Mouse (Mus musculus) myocyte (in vitro differentiated cells): ENCODE data around the gene Znrf1.

Experiments
- CEBPB ChIP-seq: IDR thresholded peaks from 2 replicates; pipeline ENCODE4 v1.6.1; 2011; ENCODE audit warnings: mild to moderate bottlenecking, moderate library complexity; ENCODE audit not compliant: poor library complexity, insufficient read depth, severe bottlenecking
- E2F4 ChIP-seq: IDR thresholded peaks from one replicate; pipeline ENCODE4 v1.6.1; 2011; ENCODE audit warnings: mild to moderate bottlenecking, control low read depth, moderate library complexity; ENCODE audit not compliant: insufficient read depth
- MAX ChIP-seq: IDR thresholded peaks from one replicate; pipeline ENCODE4 v1.6.1; 2011; ENCODE audit warnings: low read depth, mild to moderate bottlenecking, control low read depth
- MYOD1 ChIP-seq, 3 experiments: IDR thresholded peaks; one replicate each; pipeline ENCODE4 v1.6.1; 2011; ENCODE audit warnings: control low read depth in 2 of 3, low read depth in 2 of 3, mild to moderate bottlenecking in 2 of 3, moderate library complexity in 1 of 3; ENCODE audit not compliant: insufficient read length in 2 of 3, control insufficient read depth in 1 of 3
- MYOG ChIP-seq, 3 experiments: IDR thresholded peaks; one replicate each; pipeline ENCODE4 v1.6.1; 2011; ENCODE audit warnings: control low read depth in 2 of 3, low read depth in 2 of 3, mild to moderate bottlenecking in 2 of 3; ENCODE audit not compliant: insufficient read length in 2 of 3, control insufficient read depth in 1 of 3, insufficient read depth in 1 of 3
- POLR2A ChIP-seq: IDR thresholded peaks from one replicate; pipeline ENCODE4 v1.6.1; 2011; ENCODE audit warnings: low read depth, mild to moderate bottlenecking, control low read depth, moderate library complexity; ENCODE audit not compliant: insufficient read length
- POLR2AphosphoS2 ChIP-seq: IDR thresholded peaks from one replicate; pipeline ENCODE4 v1.6.1; 2011; ENCODE audit warnings: low read depth, control low read depth; ENCODE audit not compliant: insufficient read length
- REST ChIP-seq: IDR thresholded peaks from one replicate; pipeline ENCODE4 v1.6.1; 2011; ENCODE audit warnings: mild to moderate bottlenecking, control low read depth, moderate library complexity; ENCODE audit not compliant: insufficient read depth, insufficient read length
- SRF ChIP-seq: IDR thresholded peaks from one replicate; pipeline ENCODE4 v1.6.1; 2011; ENCODE audit warnings: low read depth; ENCODE audit not compliant: control insufficient read depth, insufficient read length
- TCF12 ChIP-seq: IDR thresholded peaks from one replicate; pipeline ENCODE4 v1.6.1; 2011; ENCODE audit warnings: mild to moderate bottlenecking, control low read depth; ENCODE audit not compliant: poor library complexity, insufficient read depth, severe bottlenecking
- TCF3 ChIP-seq: IDR thresholded peaks from one replicate; pipeline ENCODE4 v1.6.1; 2011; ENCODE audit warnings: low read depth, control low read depth; ENCODE audit not compliant: insufficient read length
- USF1 ChIP-seq: IDR thresholded peaks from one replicate; pipeline ENCODE4 v1.6.1; 2011; ENCODE audit warnings: low read depth, mild to moderate bottlenecking, control low read depth, moderate library complexity

DNA sequence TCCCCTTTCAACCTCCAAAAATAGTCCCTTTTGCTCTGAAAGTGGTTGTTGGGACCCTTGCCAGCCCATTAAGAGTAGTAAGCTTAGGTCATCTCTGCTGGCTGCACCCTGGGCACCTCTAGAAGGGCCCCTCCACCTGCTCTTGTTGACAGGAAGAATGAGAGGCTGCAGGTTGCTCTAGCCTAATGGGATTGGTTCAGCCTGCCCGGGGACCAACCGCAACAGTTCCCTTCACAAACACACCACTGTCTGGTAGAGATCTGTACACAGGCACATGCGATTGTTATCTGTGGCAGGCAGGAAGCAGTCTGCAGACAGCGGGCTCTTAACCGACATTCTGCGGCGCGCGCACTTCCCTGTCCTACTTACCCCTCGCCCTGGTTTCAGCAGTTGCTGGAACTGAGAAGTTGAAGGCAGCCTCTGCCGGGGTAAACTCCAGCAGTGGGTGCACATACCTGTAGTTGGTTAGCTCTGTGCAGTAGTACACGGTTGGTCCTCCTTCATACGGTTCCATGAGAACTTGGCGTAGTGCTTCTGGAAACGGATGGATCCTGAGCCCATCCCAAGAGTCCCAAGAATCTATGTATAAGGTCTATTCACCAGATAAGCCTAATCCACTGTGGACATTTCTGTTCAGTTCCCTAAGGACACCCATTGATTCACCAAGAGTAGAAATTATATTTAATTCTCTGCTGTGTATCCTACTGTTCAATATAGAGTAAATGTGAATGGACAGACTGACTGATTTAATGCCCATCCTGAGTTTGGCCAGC is 60.0 kb downstream of the Znrf1 start:
- TF ChIP-seq E2F4, result no peak
- TF ChIP-seq MYOD1 (IDR thresholded peaks at IDR 0.05; ENCODE audit: control insufficient read depth in 1 of 3, insufficient read length in 2 of 3, low read depth in 2 of 3), result no peak
- no peak for TF ChIP-seq POLR2A
- TF ChIP-seq MAX, result no peak
- no peak for TF ChIP-seq CEBPB
- TF ChIP-seq USF1, result no peak
- no peak for TF ChIP-seq TCF12
- TF ChIP-seq REST, result no peak
- no peak for TF ChIP-seq POLR2AphosphoS2
- no peak for TF ChIP-seq MYOG (IDR thresholded peaks at IDR 0.05; ENCODE audit: control insufficient read depth in 1 of 3, insufficient read depth in 1 of 3, insufficient read length in 2 of 3, low read depth in 2 of 3)
- no peak for TF ChIP-seq TCF3
- no peak for TF ChIP-seq SRF
